Mouse (Mus musculus): ENCODE measurements at regions not wholly inside any gene's neighbourhood (a gene's known extent, or its start where the extent isn't known, plus 50 kb on each side); places are given as distances from the start of the nearest gene placed in this dataset.
A peak's percentile ranks its signal among the peaks of the same experiment; 100 is the strongest.
"Not testable (repeated sequence)": the region's sequence is repeated elsewhere in the genome, so short reads cannot be mapped to it uniquely, and the experiment has no call there.

DNA sequence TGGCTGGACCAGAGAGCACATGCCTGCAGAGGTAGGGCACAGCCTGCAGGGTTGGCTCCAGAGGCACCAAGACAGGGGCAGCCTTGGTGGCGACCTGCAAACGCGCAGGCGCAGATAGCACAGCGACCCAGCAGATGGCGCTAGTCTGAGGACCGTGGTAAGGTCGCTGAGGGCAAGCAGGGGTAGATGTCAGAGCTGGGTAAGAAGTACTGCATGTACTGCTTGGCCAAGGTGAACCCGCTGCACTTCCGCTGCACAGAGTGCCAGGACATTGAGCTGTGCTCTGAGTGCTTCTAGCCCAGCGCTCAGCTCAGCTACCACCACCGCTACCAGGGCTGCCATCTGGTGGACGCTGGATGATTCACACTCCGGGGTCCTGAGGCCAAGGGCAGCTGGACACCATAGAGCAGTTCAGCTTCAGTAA lies 68.3 kb downstream of the Hsp90b1 start:
- peak; percentile 100 for ATAC-seq (replicated peaks; ENCODE audit: low FRiP score, low TSS enrichment, poor library complexity, severe bottlenecking)

DNA sequence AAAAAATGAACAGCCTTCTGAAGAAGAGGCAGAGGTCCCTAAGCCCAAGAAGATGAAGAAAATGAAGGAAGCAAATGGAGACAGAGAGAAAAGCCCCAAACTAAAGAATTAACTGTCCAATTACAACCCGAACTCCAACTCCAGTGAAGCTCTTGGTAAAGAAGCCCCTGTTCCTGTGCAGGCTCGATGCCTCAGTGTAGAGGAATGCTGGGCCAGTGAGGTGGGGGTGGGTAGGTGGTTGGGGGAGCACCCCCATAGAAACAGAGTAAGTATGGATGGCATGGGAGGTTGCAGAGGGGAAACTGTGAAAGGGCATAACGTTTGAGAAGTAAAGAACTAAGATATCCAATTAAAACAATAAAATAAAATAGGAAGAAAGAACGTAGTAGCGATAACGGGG lies 68.8 kb downstream of the Hsp90b1 start:
- ATAC-seq (replicated peaks; ENCODE audit: low FRiP score, low TSS enrichment, poor library complexity, severe bottlenecking) = not testable (repeated sequence)

DNA sequence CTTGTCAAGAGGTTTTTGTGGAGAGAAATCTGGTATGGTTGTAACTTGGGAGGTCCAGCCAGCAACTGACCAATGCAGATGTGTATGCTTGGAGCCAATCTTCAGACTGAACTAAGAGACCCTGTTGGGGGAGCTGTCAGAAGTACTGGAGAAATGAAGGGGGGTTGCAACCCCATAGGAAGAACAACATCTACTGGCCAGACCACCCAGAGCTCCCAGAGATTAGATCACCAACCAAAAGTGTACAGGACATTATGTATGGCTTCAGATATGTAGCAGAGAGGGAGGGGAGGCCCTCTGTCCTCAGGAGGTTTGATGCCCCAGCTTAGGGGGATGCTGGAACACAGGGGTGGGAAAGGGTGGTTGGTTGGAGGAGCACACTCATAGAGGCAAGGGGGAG lies 78.6 kb downstream of the Hsp90b1 start:
- not testable (repeated sequence) for ATAC-seq (replicated peaks; ENCODE audit: low FRiP score, low TSS enrichment, poor library complexity, severe bottlenecking)

DNA sequence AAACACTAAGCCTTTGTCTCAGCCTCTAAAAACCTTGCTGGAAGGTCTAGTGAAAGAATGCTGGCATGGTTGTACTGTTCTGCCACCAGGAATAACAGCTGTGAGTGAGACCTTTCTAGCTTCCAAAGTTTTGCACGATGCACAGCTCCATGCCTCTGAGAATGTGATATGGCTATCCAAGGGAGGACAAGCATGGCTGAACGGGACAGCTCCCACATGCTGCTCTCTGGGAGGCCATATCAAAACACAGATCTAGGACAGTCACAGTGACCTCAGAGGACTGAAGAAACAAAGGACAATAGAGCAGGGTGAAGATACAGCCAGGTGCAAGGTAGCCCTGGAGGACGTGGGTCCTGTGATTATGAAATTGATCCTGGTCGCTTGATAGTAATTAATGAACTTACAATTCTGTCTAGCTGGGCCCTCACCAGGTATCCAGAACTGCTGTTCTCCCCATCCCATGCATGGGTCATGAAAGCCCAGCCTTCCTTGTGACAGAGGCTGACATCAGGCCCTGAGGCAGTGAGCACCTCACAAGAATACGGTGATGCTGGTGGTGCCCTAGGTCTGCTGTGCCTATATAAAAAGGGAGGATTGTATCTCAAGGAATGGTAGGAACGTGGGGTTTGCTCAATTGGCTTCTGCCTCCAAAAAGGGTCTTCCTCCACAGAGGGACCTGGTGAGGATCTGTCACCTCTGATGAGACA lies 87.2 kb downstream of the Hsp90b1 start:
- not testable (repeated sequence) for ATAC-seq (replicated peaks; ENCODE audit: low FRiP score, low TSS enrichment, poor library complexity, severe bottlenecking)

DNA sequence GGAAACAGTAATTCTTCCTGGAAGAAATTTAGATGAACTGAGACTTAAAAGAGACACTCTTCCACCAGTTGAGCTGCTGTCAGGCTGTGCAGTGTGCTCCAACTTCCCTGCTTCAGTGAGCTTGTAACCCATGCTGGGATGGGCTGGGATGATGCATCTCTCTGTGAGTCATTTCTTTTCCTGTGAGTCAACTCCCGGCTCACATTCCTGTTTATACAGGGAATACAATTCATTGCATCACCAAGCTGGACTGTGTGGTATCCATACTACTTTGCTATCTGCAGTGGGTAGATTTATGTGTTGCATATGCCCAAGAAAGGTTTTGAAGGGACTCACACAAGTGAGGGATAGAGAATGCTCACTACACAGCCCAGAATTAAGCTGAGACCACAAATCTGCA lies 93.0 kb downstream of the Hsp90b1 start:
- not testable (repeated sequence) for ATAC-seq (replicated peaks; ENCODE audit: low FRiP score, low TSS enrichment, poor library complexity, severe bottlenecking)

DNA sequence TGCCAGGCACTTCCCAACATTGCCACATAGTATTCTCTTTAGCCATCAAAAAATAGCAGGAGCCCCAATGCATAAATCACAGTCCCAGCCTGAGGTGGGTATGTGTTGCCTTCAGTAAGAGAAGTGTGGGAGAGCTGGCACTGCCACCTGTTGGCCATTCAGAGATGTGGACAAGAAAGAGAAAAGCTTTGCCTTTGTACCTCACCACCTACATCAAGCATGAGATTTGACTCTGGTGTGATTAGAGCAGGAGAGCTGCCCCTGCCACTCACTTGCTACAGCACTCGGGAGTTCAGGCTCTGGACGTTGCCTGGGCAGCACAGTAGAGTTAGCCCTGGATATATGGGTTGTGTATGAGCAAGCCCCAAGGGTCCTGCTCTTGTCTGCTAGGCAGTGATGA lies 95.3 kb downstream of the Hsp90b1 start:
- ATAC-seq (replicated peaks; ENCODE audit: low FRiP score, low TSS enrichment, poor library complexity, severe bottlenecking) = peak; percentile 47; the same call in 1 of the 2 replicates

DNA sequence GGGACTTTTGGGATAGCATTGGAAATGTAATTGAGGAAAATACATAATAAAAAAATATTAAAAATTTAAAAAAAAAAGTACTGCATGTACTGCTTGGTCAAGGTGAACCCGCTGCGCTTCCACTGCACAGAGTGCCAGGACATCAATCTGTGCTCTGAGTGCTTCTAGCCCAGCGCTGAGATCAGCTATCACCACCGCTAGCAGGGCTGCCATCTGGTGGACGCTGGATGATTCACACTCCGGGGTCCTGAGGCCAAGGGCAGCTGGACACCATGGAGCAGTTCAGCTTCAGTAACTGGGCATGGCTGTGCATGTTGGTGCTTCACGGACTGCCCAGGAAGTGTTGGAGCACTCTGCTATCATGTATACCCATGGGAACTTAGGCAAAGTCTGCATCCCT lies 102.1 kb upstream of the Syn3 start:
- not testable (repeated sequence) for ATAC-seq (replicated peaks; ENCODE audit: low FRiP score, low TSS enrichment, poor library complexity, severe bottlenecking)

DNA sequence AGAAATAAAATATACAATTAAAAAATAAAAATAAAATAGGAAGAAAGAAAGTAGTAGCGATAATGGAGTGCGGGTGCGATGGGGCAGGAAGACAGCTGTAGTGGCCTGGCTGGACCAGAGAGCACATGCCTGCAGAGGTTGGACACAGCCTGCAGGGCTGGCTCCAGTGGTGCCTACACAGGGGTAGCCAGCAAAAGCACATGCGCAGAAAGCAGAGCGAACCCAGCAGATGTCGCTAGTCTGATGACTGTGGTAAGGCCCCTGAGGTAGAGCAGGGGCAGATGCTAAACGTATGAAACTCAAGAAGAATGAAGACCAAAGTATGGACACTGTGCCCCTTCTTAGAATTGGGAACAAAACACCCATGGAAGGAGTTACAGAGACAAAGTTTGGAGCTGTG lies 101.3 kb upstream of the Syn3 start:
- ATAC-seq (replicated peaks; ENCODE audit: low FRiP score, low TSS enrichment, poor library complexity, severe bottlenecking) = not testable (repeated sequence)

DNA sequence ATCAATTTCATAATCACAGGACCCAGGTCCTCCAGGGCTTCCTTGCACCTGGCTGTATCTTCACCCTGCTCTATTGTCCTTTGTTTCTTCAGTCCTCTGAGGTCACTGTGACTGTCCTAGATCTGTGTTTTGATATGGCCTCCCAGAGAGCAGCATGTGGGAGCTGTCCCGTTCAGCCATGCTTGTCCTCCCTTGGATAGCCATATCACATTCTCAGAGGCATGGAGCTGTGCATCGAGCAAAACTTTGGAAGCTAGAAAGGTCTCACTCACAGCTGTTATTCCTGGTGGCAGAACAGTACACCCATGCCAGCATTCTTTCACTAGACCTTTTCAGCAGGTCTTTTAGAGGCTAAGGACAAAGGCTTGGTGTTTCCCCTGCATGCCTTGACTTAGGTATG lies 91.5 kb upstream of the Syn3 start:
- not testable (repeated sequence) for ATAC-seq (replicated peaks; ENCODE audit: low FRiP score, low TSS enrichment, poor library complexity, severe bottlenecking)

DNA sequence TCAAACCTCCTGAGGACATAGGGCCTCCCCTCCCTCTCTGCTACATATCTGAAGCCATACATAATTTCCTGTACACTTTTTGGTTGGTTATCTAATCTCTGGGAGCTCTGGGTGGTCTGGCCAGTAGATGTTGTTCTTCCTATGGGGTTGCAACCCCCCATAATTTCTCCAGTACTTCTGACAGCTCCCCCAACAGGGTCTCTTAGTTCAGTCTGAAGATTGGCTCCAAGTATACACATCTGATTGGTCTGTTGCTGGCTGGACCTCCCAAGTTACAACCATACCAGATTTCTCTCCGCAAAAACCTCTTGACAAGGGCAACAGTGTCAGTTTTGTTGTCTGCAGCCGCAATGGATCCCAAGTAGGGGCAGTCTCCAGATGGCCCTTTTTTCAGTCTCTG lies 68.2 kb upstream of the Syn3 start:
- not testable (repeated sequence) for ATAC-seq (replicated peaks; ENCODE audit: low FRiP score, low TSS enrichment, poor library complexity, severe bottlenecking)

DNA sequence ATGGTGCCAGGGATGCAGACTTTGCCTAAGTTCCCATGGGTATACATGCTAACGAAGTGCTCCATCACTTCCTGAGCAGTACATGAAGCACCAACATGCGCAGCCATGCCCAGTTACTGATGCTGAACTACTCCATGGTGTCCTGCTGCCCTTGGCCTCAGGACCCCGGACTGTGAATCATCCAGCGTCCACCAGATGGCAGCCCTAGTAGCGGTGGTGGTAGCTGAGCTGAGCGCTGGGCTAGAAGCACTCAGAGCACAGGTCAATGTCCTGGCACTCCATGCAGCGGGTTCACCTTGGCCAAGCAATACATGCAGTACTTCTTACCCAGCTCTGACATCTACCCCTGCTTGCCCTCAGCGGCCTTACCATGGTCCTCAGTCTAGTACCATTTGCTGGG lies 57.1 kb upstream of the Syn3 start:
- ATAC-seq (replicated peaks; ENCODE audit: low FRiP score, low TSS enrichment, poor library complexity, severe bottlenecking) = no peak
